Mouse (Mus musculus): ENCODE results near the gene St6galnac5.
"Not testable (repeated sequence)": the region's sequence is repeated elsewhere in the genome, so short reads cannot be mapped to it uniquely, and the experiment has no call there.

The St6galnac5 gene

GRCm38 (mm10) chr3:152784353-152784752 is 197.7 kb downstream of the St6galnac5 start:
- DNase-seq, result not testable (repeated sequence)

- peak; percentile 70 for DNase-seq
These were observed 198.3 kb downstream of the St6galnac5 start for GRCm38 (mm10) chr3:152783792-152784191.

- no peak for DNase-seq
These were observed 202.2 kb downstream of the St6galnac5 start for GRCm38 (mm10) chr3:152779819-152780218.

- peak; percentile 59 for DNase-seq
These were observed 205.0 kb downstream of the St6galnac5 start for GRCm38 (mm10) chr3:152776872-152777540.

- DNase-seq, result no peak
These were observed 205.7 kb downstream of the St6galnac5 start for GRCm38 (mm10) chr3:152776363-152776762.

GRCm38 (mm10) chr3:152770056-152770455 is 212.0 kb downstream of the St6galnac5 start:
- no peak for DNase-seq

GRCm38 (mm10) chr3:152767485-152767884 is 214.6 kb downstream of the St6galnac5 start:
- no peak for DNase-seq
